Mouse (Mus musculus) kidney, adult 2 months (tissue): ENCODE data around the gene Bcar3.

Experiments used
- CTCF ChIP-seq: fragments of 200-500 bp; conservative IDR thresholded peaks from 2 replicates; pipeline ENCODE4 v1.5.1; 2011; ENCODE audit warnings: low read depth, mild to moderate bottlenecking, control low read depth, low read length, moderate library complexity, mixed read lengths; ENCODE audit not compliant: insufficient read depth, insufficient read length
- POLR2A ChIP-seq: fragments of 200-500 bp; IDR thresholded peaks from one replicate; pipeline ENCODE4 v1.6.1; 2011; ENCODE audit warnings: low read depth, low read length, control low read depth

DNA sequence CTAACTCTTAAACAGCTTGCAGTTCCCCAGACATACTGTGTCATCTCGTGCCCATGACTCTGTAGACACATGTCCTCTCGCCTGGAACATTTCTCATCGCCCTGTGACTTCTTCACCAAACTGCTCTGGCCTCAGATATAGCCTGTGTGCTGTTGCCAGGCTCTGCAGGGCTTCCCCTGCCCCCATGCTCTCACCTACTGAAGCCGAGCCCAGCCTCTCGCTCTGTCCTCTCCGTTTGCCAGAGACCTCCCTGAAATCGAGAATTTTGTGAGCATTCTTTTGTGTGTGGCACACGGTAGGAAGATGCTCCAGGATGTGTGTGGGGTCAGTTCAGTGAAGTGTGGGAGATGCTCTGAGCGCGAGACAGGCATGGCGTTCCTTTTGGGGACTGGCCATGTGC, 151.8 kb downstream of the Bcar3 start:
- TF ChIP-seq POLR2A (no peak), CTCF (no peak)
